Mouse (Mus musculus): Measurements from ENCODE around the gene Capn3. TPM values are rescaled to one million over a fixed set of nuclear protein-coding genes. Genes with fewer than 3 reads are reported as not detected.

Gene Capn3
- polyA plus RNA-seq, 1 experiment from 2014 or later, result 2.3 TPM

- no peaks in the 10 kb centered on the region for H3K36me3 ChIP-seq (ENCODE audit: control insufficient read depth, insufficient read depth, low read length)
- H3K9me3 ChIP-seq (ENCODE audit: control insufficient read depth, low read length), result no peaks in the 10 kb centered on the region
- H3K27me3 ChIP-seq (replicated peaks; ENCODE audit: control insufficient read depth, insufficient read depth, low read length), result no peaks in the 10 kb centered on the region
- ATAC-seq (replicated peaks; ENCODE audit: low FRiP score, low TSS enrichment, low read depth), result no peak
- H3K27ac ChIP-seq (ENCODE audit: low read depth), result no peak overlapping the region
- no peaks in the 10 kb centered on the region for H3K4me1 ChIP-seq (replicated peaks; ENCODE audit: control insufficient read depth, insufficient read depth, low read length)
- WGBS, result 66% methylated on average over 4 of the region's 4 CpGs
- H3K4me3 ChIP-seq (ENCODE audit: low read depth, low read length), result no peak overlapping the region
- DNase-seq (ENCODE audit: low spot score), result no peak
- no peak overlapping the region for H3K9ac ChIP-seq (ENCODE audit: low read length)
- H3K4me2 ChIP-seq (ENCODE audit: low read length), result no peak overlapping the region
These were observed 3.2 kb upstream of the Capn3 start for GRCm38 (mm10) chr2:120452600-120452999.

- 77% methylated on average over 2 of the region's 2 CpGs for WGBS
These were observed 832 bp upstream of the Capn3 start for GRCm38 (mm10) chr2:120454987-120455386.

GRCm38 (mm10) chr2:120460216-120460615 lies 4.4 kb downstream of the Capn3 start:
- H3K4me1 ChIP-seq (replicated peaks; ENCODE audit: control insufficient read depth, insufficient read depth, low read length), result no peaks in the 10 kb centered on the region
- no peaks in the 10 kb centered on the region for H3K9me3 ChIP-seq (ENCODE audit: control insufficient read depth, low read length)
- ATAC-seq (replicated peaks; ENCODE audit: low FRiP score, low TSS enrichment, low read depth) (no peak), DNase-seq (ENCODE audit: low spot score) (no peak)
- H3K4me2 ChIP-seq (ENCODE audit: low read length), result no peak overlapping the region
- H3K9ac ChIP-seq (ENCODE audit: low read length), result no peak overlapping the region
- no peak overlapping the region for H3K27ac ChIP-seq (ENCODE audit: low read depth)
- no peaks in the 10 kb centered on the region for H3K36me3 ChIP-seq (ENCODE audit: control insufficient read depth, insufficient read depth, low read length)
- WGBS, result 81% methylated on average over 4 of the region's 4 CpGs
- H3K4me3 ChIP-seq (ENCODE audit: low read depth, low read length), result no peak overlapping the region
- H3K27me3 ChIP-seq (replicated peaks; ENCODE audit: control insufficient read depth, insufficient read depth, low read length), result no peaks in the 10 kb centered on the region

More at GRCm38 (mm10) chr2:120454987-120455386, 832 bp upstream of the Capn3 start:
- Histone ChIP-seq H3K9me3 (ENCODE audit: control insufficient read depth, low read length) (no peaks in the 10 kb centered on the region), H3K27me3 (replicated peaks; ENCODE audit: control insufficient read depth, insufficient read depth, low read length) (no peaks in the 10 kb centered on the region), H3K4me2 (ENCODE audit: low read length) (no peak overlapping the region), H3K4me3 (ENCODE audit: low read depth, low read length) (no peak overlapping the region), H3K36me3 (ENCODE audit: control insufficient read depth, insufficient read depth, low read length) (no peaks in the 10 kb centered on the region), H3K9ac (ENCODE audit: low read length) (no peak overlapping the region), H3K27ac (ENCODE audit: low read depth) (no peak overlapping the region), H3K4me1 (replicated peaks; ENCODE audit: control insufficient read depth, insufficient read depth, low read length) (no peaks in the 10 kb centered on the region)
- ATAC-seq (replicated peaks; ENCODE audit: low FRiP score, low TSS enrichment, low read depth), result no peak
- DNase-seq (ENCODE audit: low spot score), result no peak

GRCm38 (mm10) chr2:120463328-120463727 lies 7.5 kb downstream of the Capn3 start:
- H3K9me3 ChIP-seq (ENCODE audit: control insufficient read depth, low read length), result no peaks in the 10 kb centered on the region
- H3K27ac ChIP-seq (ENCODE audit: low read depth), result no peak overlapping the region
- DNase-seq (ENCODE audit: low spot score) (no peak), ATAC-seq (replicated peaks; ENCODE audit: low FRiP score, low TSS enrichment, low read depth) (no peak)
- no peaks in the 10 kb centered on the region for H3K4me1 ChIP-seq (replicated peaks; ENCODE audit: control insufficient read depth, insufficient read depth, low read length)
- no peaks in the 10 kb centered on the region for H3K27me3 ChIP-seq (replicated peaks; ENCODE audit: control insufficient read depth, insufficient read depth, low read length)
- H3K9ac ChIP-seq (ENCODE audit: low read length), result no peak overlapping the region
- H3K36me3 ChIP-seq (ENCODE audit: control insufficient read depth, insufficient read depth, low read length), result no peaks in the 10 kb centered on the region
- H3K4me3 ChIP-seq (ENCODE audit: low read depth, low read length), result no peak overlapping the region
- 87% methylated on average over 7 of the region's 7 CpGs for WGBS
- no peak overlapping the region for H3K4me2 ChIP-seq (ENCODE audit: low read length)

GRCm38 (mm10) chr2:120464091-120464490 lies 8.3 kb downstream of the Capn3 start:
- H3K4me2 ChIP-seq (ENCODE audit: low read length), result no peak overlapping the region
- H3K4me3 ChIP-seq (ENCODE audit: low read depth, low read length), result no peak overlapping the region
- no peaks in the 10 kb centered on the region for H3K27me3 ChIP-seq (replicated peaks; ENCODE audit: control insufficient read depth, insufficient read depth, low read length)
- H3K36me3 ChIP-seq (ENCODE audit: control insufficient read depth, insufficient read depth, low read length), result no peaks in the 10 kb centered on the region
- DNase-seq (ENCODE audit: low spot score) (no peak), ATAC-seq (replicated peaks; ENCODE audit: low FRiP score, low TSS enrichment, low read depth) (no peak)
- no peak overlapping the region for H3K9ac ChIP-seq (ENCODE audit: low read length)
- no peak overlapping the region for H3K27ac ChIP-seq (ENCODE audit: low read depth)
- WGBS, result 69% methylated on average over 8 of the region's 8 CpGs
- no peaks in the 10 kb centered on the region for H3K4me1 ChIP-seq (replicated peaks; ENCODE audit: control insufficient read depth, insufficient read depth, low read length)
- H3K9me3 ChIP-seq (ENCODE audit: control insufficient read depth, low read length), result no peaks in the 10 kb centered on the region

- Histone ChIP-seq H3K27me3 (replicated peaks; ENCODE audit: control insufficient read depth, insufficient read depth, low read length) (no peaks in the 10 kb centered on the region), H3K4me3 (ENCODE audit: low read depth, low read length) (no peak overlapping the region), H3K4me2 (ENCODE audit: low read length) (no peak overlapping the region), H3K27ac (ENCODE audit: low read depth) (no peak overlapping the region), H3K9ac (ENCODE audit: low read length) (no peak overlapping the region), H3K9me3 (ENCODE audit: control insufficient read depth, low read length) (no peaks in the 10 kb centered on the region), H3K4me1 (replicated peaks; ENCODE audit: control insufficient read depth, insufficient read depth, low read length) (no peaks in the 10 kb centered on the region), H3K36me3 (ENCODE audit: control insufficient read depth, insufficient read depth, low read length) (no peaks in the 10 kb centered on the region)
- DNase-seq (ENCODE audit: low spot score) (no peak), ATAC-seq (replicated peaks; ENCODE audit: low FRiP score, low TSS enrichment, low read depth) (no peak)
- WGBS, result 97% methylated on average over 2 of the region's 2 CpGs
These were observed 9.0 kb downstream of the Capn3 start for GRCm38 (mm10) chr2:120464732-120465396.

- no peaks in the 10 kb centered on the region for H3K9me3 ChIP-seq (ENCODE audit: control insufficient read depth, low read length)
- no peak overlapping the region for H3K27ac ChIP-seq (ENCODE audit: low read depth)
- no peaks in the 10 kb centered on the region for H3K4me1 ChIP-seq (replicated peaks; ENCODE audit: control insufficient read depth, insufficient read depth, low read length)
- H3K9ac ChIP-seq (ENCODE audit: low read length), result no peak overlapping the region
- DNase-seq (ENCODE audit: low spot score) (no peak), ATAC-seq (replicated peaks; ENCODE audit: low FRiP score, low TSS enrichment, low read depth) (no peak)
- H3K4me3 ChIP-seq (ENCODE audit: low read depth, low read length), result no peak overlapping the region
- H3K36me3 ChIP-seq (ENCODE audit: control insufficient read depth, insufficient read depth, low read length), result no peaks in the 10 kb centered on the region
- H3K4me2 ChIP-seq (ENCODE audit: low read length), result no peak overlapping the region
- WGBS, result 85% methylated on average over 5 of the region's 5 CpGs
- H3K27me3 ChIP-seq (replicated peaks; ENCODE audit: control insufficient read depth, insufficient read depth, low read length), result no peaks in the 10 kb centered on the region
These were observed 9.6 kb downstream of the Capn3 start for GRCm38 (mm10) chr2:120465397-120465785.

- H3K9me3 ChIP-seq (ENCODE audit: control insufficient read depth, low read length), result no peaks in the 10 kb centered on the region
These were observed 12.2 kb downstream of the Capn3 start for GRCm38 (mm10) chr2:120468011-120468410.

GRCm38 (mm10) chr2:120469220-120469619 lies 13.4 kb downstream of the Capn3 start:
- no peak for ATAC-seq (replicated peaks; ENCODE audit: low FRiP score, low TSS enrichment, low read depth)
- Histone ChIP-seq H3K9me3 (ENCODE audit: control insufficient read depth, low read length) (no peaks in the 10 kb centered on the region), H3K36me3 (ENCODE audit: control insufficient read depth, insufficient read depth, low read length) (no peaks in the 10 kb centered on the region), H3K4me1 (replicated peaks; ENCODE audit: control insufficient read depth, insufficient read depth, low read length) (no peaks in the 10 kb centered on the region), H3K4me2 (ENCODE audit: low read length) (no peak overlapping the region), H3K4me3 (ENCODE audit: low read depth, low read length) (no peak overlapping the region), H3K27ac (ENCODE audit: low read depth) (no peak overlapping the region), H3K9ac (ENCODE audit: low read length) (no peak overlapping the region), H3K27me3 (replicated peaks; ENCODE audit: control insufficient read depth, insufficient read depth, low read length) (no peaks in the 10 kb centered on the region)
- WGBS, result 87% methylated on average over 3 of the region's 3 CpGs
- no peak for DNase-seq (ENCODE audit: low spot score)

More at GRCm38 (mm10) chr2:120468011-120468410, 12.2 kb downstream of the Capn3 start:
- no peak overlapping the region for H3K9ac ChIP-seq (ENCODE audit: low read length)
- no peak overlapping the region for H3K4me2 ChIP-seq (ENCODE audit: low read length)
- no peaks in the 10 kb centered on the region for H3K36me3 ChIP-seq (ENCODE audit: control insufficient read depth, insufficient read depth, low read length)
- H3K4me3 ChIP-seq (ENCODE audit: low read depth, low read length), result no peak overlapping the region
- DNase-seq (ENCODE audit: low spot score), result no peak
- H3K4me1 ChIP-seq (replicated peaks; ENCODE audit: control insufficient read depth, insufficient read depth, low read length), result no peaks in the 10 kb centered on the region
- no peak for ATAC-seq (replicated peaks; ENCODE audit: low FRiP score, low TSS enrichment, low read depth)
- H3K27ac ChIP-seq (ENCODE audit: low read depth), result no peak overlapping the region
- no peaks in the 10 kb centered on the region for H3K27me3 ChIP-seq (replicated peaks; ENCODE audit: control insufficient read depth, insufficient read depth, low read length)
